Mouse (Mus musculus): ENCODE measurements at regions not wholly inside any gene's neighbourhood (a gene's known extent, or its start where the extent isn't known, plus 50 kb on each side); places are given as distances from the start of the nearest gene placed in this dataset. TPM values are rescaled to one million over a fixed set of nuclear protein-coding genes. Genes with fewer than 3 reads are reported as not detected.

GRCm38 (mm10) chr13:114679703-114680378 lies 138.2 kb upstream of the Mocs2 start:
- DNase-seq: no peak

- DNase-seq: no peak
These were observed 137.7 kb upstream of the Mocs2 start for GRCm38 (mm10) chr13:114680379-114680733.

DNA sequence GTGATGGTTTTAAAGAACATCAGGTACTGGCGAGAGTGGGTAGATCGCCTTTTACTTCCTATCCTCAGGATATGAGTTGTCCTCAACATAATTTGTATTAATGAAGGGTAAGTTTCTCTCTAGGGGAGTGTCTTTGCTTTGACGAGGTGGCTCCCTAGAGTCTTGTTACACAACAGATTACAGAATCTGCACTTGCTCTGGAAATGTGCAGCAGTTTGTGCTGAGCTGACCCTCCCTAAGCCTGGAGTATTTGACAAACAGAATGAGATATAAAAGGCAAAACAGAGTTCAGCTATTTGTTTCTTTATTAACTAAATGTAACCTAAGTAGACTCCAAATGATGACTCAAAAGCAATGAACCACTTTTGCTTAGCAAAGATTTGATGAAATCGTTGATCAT lies 136.8 kb upstream of the Mocs2 start:
- no peak for DNase-seq

DNA sequence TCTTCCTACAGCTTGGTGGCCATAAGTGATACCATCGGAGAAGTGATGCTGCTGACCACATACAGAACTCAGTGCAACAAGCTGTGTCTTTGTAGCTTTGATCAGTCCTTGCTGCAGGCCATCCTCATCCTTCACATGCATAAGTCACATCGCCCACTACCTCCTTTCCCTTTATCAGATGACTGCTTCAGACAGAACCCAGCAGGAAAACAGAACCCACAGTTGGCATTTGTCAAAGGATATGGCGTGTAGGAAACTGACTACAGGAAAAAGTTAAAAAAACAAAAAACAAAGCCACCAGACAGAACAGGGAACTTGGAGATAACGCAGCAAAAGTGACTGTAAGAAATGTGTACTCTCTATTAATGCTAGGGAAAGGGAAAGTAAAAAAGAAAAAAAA lies 136.1 kb upstream of the Mocs2 start:
- no peak for DNase-seq

DNA sequence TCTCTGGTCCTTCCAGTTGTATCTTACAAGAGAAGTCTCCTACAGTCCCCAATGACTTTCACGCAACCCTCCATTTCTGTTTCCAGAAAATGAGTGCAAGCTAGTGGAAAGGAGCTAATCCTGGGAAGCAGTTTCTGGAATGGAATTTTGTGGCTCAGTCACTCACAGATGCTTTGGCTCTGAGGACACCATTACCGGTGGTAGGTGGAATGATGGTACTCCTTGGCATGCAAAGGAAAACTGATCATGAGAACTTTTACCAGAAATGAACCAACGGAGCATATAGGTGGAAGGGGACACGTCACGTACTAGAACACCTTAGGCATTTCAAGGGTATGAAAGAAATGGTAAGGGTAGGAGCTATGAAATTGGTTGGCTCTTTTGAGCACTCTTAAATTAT lies 135.1 kb upstream of the Mocs2 start:
- DNase-seq: no peak

DNA sequence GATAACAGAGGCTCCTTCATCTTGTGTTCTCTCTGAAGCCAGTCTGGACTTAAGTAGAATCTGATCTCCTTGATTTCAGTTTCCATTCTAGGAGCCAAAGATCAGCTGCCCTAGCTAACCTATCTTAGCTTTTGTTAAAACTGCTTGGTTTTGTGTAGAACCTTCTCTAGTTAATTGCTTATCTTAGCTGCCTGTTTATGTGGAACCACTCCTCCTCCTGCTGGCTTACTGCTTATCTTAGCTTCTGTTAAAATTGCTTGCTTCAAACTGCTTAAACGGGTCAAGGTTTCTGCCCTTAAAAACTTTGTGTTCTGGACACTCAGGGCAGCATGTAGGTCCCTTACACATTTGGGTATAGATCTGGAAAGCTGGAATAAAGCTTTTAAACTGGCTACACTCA lies 133.7 kb upstream of the Mocs2 start:
- no peak for DNase-seq

- DNase-seq: no peak
These were observed 132.7 kb upstream of the Mocs2 start for GRCm38 (mm10) chr13:114685368-114685767.

DNA sequence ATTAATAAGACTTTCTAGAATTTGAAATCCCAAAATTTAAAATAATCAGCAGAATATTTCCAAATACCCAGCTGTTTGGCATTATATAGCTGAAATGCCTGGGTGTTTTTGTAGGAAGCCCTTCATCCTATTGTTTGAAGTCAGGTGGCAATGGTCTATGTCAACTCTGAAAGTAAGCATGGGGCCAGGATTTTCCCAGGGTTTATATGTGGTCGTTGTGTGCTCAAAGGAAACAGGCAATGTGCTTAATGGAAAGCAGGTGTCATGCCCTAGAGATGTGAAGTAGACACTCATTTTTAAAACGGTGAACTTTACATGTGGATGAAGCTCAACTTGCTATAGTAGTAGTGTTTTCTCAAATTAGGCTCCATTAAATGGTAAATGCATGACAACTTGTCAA lies 105.4 kb upstream of the Mocs2 start:
- no peak for DNase-seq

- peak in 1 of 2 experiments; percentile 5 for DNase-seq
These were observed 98.3 kb upstream of the Mocs2 start for GRCm38 (mm10) chr13:114719771-114720170.

DNA sequence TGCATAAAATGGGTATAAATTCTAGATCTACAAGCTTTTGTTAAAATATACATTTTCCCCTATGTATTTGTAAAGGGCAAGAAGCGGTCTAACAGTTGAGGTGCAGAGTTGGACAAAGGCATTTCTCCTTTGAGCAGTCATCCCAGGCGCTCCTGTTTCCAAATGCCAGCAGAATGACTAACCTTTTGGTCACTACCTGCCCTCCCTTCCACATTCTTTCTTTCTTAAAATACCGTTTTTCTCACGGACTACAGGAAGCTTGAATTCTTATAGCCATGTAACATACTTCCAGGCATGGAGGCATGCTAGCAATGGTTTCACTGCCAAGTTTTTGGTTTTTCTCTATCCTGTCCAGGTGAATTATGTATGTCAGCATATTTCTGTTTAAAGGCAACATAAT lies 91.2 kb upstream of the Mocs2 start:
- DNase-seq: no peak

DNA sequence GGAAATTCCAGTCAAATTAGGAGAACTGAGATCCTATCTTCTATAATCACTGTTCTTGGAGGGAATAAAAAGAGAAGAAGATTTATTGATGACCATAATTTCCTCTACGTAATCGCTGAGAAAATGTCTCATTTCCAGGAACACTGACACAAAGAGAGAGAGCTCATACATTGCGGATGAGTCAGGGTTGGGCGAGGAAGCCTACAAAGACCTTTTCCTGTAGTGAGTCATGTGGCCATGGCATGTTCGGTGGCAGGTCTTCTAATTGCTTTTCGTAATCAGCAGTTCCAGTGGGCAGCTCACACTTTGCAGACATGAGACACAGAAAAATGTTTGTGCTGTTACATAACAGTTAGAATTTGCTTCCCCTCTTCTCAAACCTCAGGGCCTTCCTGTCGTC lies 83.0 kb upstream of the Mocs2 start:
- peak; percentile 49 to 61 for DNase-seq

DNA sequence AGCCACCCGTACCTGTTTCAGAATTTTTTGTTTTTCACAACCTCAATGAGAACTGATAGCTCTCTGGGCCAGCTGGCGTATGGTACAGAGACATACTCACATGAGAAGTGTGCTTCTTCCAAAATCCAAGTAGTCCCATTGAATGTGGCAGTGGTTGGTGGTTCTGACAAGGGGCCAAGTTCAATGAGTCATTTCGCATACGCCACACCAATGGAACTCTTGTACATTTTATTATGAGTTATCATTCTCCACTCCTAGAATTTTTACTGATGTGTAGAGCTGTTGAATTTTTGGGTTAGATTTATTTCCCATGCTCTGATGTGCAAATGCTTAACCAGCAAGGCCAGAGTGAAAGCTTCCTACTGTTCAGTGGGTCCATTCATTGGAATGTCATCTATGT lies 82.0 kb upstream of the Mocs2 start:
- peak; percentile 18 to 48 for DNase-seq

- peak; percentile 16 to 25 for DNase-seq
These were observed 75.5 kb upstream of the Mocs2 start for GRCm38 (mm10) chr13:114742534-114742933.

DNA sequence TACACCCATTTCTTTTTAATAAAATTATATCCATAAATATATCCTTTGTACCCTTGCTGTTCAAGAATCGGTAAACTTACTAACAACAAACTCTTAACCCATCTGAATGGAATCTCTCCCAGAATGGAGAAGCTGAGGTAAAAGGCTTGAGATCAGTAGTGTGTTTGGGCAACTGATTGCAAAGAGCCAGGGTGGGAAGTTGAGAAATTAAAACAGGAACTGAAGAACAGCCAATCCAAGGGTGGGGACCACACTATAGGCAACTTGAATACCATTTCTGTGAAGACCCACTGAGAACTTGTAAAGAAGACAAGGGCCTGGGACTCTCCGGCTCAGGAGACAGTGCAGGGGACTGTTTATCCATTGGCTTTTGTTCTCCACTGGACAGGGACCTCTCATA lies 72.2 kb upstream of the Mocs2 start:
- DNase-seq: no peak

GRCm38 (mm10) chr13:114757459-114757858 lies 60.6 kb upstream of the Mocs2 start:
- peak; percentile 32 to 41 for DNase-seq

- DNase-seq: no peak
These were observed 58.1 kb upstream of the Mocs2 start for GRCm38 (mm10) chr13:114759886-114760285.

- DNase-seq: peak; percentile 62 to 74
These were observed 57.1 kb upstream of the Mocs2 start for GRCm38 (mm10) chr13:114760901-114761300.

Small RNA genes in the stretch of these regions (microRNA-seq; reads per million reads assigned to microRNA genes)
- gene Gm25950: not detected
